Mouse (Mus musculus): ENCODE measurements at regions not wholly inside any gene's neighbourhood (a gene's known extent, or its start where the extent isn't known, plus 50 kb on each side); places are given as distances from the start of the nearest gene placed in this dataset.

GRCm38 (mm10) chrX:70871209-70871608, 178.8 kb upstream of the Mamld1 start:
- TF ChIP-seq POLR2A (IDR thresholded peaks at IDR 0.05; ENCODE audit: borderline replicate concordance, low read depth, low read length): no peak
- no peak for TF ChIP-seq CTCF (IDR thresholded peaks at IDR 0.05; ENCODE audit: low read depth, low read length)

Data from bone marrow macrophage, adult 2 months (primary cell).